Mouse (Mus musculus) liver, adult 2 months (tissue): ENCODE measurements around the gene St3gal6. TPM values are rescaled to one million over a fixed set of nuclear protein-coding genes. Genes with fewer than 3 reads are reported as not detected.

Source experiments
- DNase-seq: peaks from one replicate; pipeline ENCODE4 v3.0.0-alpha.2; 2011; ENCODE audit warnings: low read depth, low spot score; ENCODE audit errors: extremely low read depth
- H3K27ac ChIP-seq: fragments of 200-500 bp; replicated peaks from 2 replicates; pipeline ENCODE4 v1.5.1; 2012; ENCODE audit warnings: low read depth, mild to moderate bottlenecking, control low read depth, inconsistent platforms, low read length; ENCODE audit not compliant: insufficient read depth
- H3K27me3 ChIP-seq: fragments of 200-500 bp; 2 replicates; pipeline ENCODE4 v1.6.1; 2012; ENCODE audit warnings: mild to moderate bottlenecking, moderate library complexity, low read length, inconsistent platforms; ENCODE audit not compliant: control insufficient read depth, insufficient read depth
- H3K36me3 ChIP-seq: fragments of 200-500 bp; 2 replicates; pipeline ENCODE4 v1.6.1; 2012; ENCODE audit warnings: low read length, inconsistent platforms; ENCODE audit not compliant: control insufficient read depth, insufficient read depth
- H3K4me1 ChIP-seq: fragments of 200-500 bp; 2 replicates; pipeline ENCODE4 v1.6.1; 2011; ENCODE audit warnings: low read length; ENCODE audit not compliant: control insufficient read depth, insufficient read depth
- H3K4me3 ChIP-seq: fragments of 200-500 bp; 2 replicates; pipeline ENCODE4 v1.5.1; 2011; ENCODE audit warnings: low read depth, mild to moderate bottlenecking, control low read depth, low read length, moderate library complexity; ENCODE audit not compliant: insufficient read depth
- H3K79me2 ChIP-seq: fragments of 200-500 bp; 2 replicates; pipeline ENCODE4 v1.6.1; 2012; ENCODE audit warnings: inconsistent platforms, mild to moderate bottlenecking, low read length, moderate library complexity; ENCODE audit not compliant: control insufficient read depth, insufficient read depth
- H3K9ac ChIP-seq: fragments of 200-500 bp; 2 replicates; pipeline ENCODE4 v1.6.1; 2012; ENCODE audit warnings: low read depth, mild to moderate bottlenecking, control low read depth, inconsistent platforms, low read length
- CTCF ChIP-seq: fragments of 200-500 bp; IDR thresholded peaks from 2 replicates; pipeline ENCODE4 v1.5.1; 2011; ENCODE audit warnings: low read depth, low read length, control low read depth
- POLR2A ChIP-seq: fragments of 200-500 bp; IDR thresholded peaks from 2 replicates; pipeline ENCODE4 v1.6.1; 2011; ENCODE audit warnings: low read length, control low read depth; ENCODE audit not compliant: insufficient read depth; ENCODE audit errors: extremely low read depth
- WGBS: fragments of 180-500 bp; shearing (Covaris S2); methylation state at CpG from one replicate; pipeline ENCODE4 v1.1.7; 2018; 5-methylcytosine and 5-hydroxymethylcytosine counted together
- polyA plus RNA-seq: library from polyadenylated mRNA; depleted of rRNA; stranded (reverse); fragments of >200 nt; gene quantifications from 2 replicates; pipeline ENCODE4 v1.2.3, GENCODE M21; 2012
- total RNA-seq: library from RNA; depleted of rRNA; stranded (reverse); fragments of >200 nt; gene quantifications from 2 replicates; pipeline ENCODE4 v1.2.3, GENCODE M21; 2014

Gene St3gal6
- total and polyA plus RNA-seq, 2 experiments: 4.8 to 5.1 TPM

DNA sequence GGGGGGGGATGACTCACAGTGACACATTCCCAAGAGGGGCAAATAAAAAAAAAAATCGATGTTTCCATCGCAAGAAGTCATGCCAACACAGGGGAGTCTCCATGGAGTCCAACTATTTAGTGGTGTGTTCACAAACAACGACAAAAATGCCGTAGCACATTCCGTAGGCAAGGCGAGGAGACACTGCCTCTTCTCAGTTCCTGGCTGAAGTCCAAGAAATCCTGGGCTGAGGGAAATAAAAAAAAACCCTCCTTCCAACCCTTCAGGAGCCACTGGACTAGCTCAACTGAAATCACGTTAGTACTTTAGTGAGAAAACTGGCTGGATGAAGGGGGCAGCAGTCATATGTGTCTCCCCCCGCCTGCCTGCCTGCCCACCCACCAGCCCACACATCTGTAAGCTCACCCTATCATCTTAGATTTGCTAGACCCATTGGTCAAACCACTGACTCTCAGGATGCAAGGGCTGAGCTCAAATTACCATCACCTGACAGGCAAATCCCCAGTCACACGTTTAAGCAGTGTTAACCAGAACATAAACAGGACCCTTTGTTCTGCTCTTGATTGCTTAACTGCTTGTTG, 11.8 kb downstream of the St3gal6 start:
- no peaks in the 10 kb centered on the region for H3K36me3 ChIP-seq
- no peak overlapping the region for H3K4me3 ChIP-seq
- no peaks in the 10 kb centered on the region; the same call in 1 of the 2 replicates for H3K4me1 ChIP-seq
- no peaks in the 10 kb centered on the region for H3K27me3 ChIP-seq
- H3K9ac ChIP-seq: no peak overlapping the region; the same call in 1 of the 2 replicates
- TF ChIP-seq POLR2A (no peak), CTCF (no peak)
- H3K27ac ChIP-seq: peak overlapping the region; percentile 27
- DNase-seq: no peak
- no peaks in the 10 kb centered on the region; the same call in 1 of the 2 replicates for H3K79me2 ChIP-seq
- 49% methylated on average over 9 of the region's 9 CpGs for WGBS

GRCm38 (mm10) chr16:58504945-58505344, 19.1 kb downstream of the St3gal6 start:
- no peak overlapping the region for H3K4me3 ChIP-seq
- DNase-seq: no peak
- H3K27me3 ChIP-seq: no peaks in the 10 kb centered on the region
- H3K79me2 ChIP-seq: no peaks in the 10 kb centered on the region
- no peak overlapping the region for H3K27ac ChIP-seq
- TF ChIP-seq CTCF (no peak), POLR2A (no peak)
- H3K36me3 ChIP-seq: no peaks in the 10 kb centered on the region
- peaks cover 2% of the 10 kb centered on the region; the same call in 1 of the 2 replicates for H3K4me1 ChIP-seq
- H3K9ac ChIP-seq: no peak overlapping the region

DNA sequence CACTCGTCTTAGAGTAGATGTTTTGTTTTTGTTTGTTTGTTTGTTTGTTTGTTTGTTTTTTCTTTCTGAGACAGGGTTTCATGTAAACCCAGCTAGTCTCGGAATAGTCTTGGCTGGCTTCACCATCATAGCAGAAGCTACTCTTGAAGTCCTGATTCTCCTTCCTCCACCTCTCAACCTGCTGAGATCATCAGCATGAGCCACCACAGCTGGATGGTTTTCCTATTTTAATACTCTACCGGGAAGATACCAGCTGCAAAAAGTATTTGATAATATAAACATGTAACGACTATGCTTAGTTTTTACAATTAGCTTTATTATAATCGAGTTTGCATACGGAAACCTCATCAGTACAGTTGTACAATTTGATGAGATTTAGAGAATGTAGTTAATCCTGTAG, 21.5 kb downstream of the St3gal6 start:
- Histone ChIP-seq H3K4me3 (no peak overlapping the region), H3K9ac (no peak overlapping the region), H3K27me3 (no peaks in the 10 kb centered on the region), H3K27ac (0 out of 2 replicates have a peak overlapping the region, but pooled peaks have one; percentile 35), H3K79me2 (no peaks in the 10 kb centered on the region), H3K36me3 (no peaks in the 10 kb centered on the region), H3K4me1 (peaks cover 4% of the 10 kb centered on the region; the same call in 1 of the 2 replicates)
- DNase-seq: no peak
- 75% methylated on average over 6 of the region's 6 CpGs for WGBS
- TF ChIP-seq POLR2A: no peak
- no peak for TF ChIP-seq CTCF

DNA sequence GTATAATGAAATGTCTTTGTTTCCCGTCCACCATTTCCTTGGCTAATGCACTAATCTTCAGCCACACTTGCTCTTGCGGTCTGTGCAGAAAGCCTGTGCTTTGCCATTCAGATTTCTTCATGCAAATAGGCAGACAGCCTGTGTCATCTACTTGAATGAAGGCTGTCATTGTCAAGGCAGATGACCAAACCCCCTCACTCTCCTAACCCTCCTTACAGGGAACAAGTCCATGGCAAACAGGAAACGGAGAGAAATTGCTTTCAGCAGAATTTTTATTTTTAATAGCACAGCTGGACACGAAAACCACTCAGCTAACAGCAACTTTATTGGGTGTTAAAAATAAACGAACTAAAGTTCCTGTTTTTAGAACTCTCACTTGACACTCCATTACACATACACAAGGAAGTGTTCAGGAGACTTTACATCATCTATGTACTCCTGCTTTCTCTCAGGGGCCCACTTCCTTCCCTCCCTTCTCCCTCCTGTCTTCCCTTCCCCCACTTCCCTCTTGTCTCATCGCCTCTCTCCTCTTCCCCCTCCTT, 22.2 kb downstream of the St3gal6 start:
- no peak overlapping the region for H3K4me3 ChIP-seq

DNA sequence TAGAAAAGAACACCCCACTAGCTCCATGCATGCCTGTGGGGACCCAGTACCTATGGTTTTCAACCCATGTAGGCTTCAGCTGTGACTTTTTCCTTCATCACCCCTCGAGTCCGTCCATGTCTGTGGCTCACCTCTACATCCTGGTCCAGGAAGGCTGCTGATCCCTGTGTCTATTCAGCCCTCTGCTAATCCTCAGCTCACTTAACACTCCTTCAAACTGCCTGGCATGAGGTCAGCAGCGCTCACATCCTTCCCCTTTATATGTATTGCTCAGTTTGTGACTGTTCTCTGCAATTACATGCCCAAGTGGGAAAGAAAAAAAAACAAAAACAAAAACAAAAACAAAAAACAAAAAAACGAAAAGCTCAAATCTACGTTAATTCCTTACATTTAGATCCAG, 24.4 kb downstream of the St3gal6 start:
- no peaks in the 10 kb centered on the region for H3K27me3 ChIP-seq
- DNase-seq: no peak
- H3K4me3 ChIP-seq: no peak overlapping the region
- peaks cover 4% of the 10 kb centered on the region; the same call in 1 of the 2 replicates for H3K4me1 ChIP-seq
- no peaks in the 10 kb centered on the region for H3K36me3 ChIP-seq
- WGBS: 80% methylated on average over 5 of the region's 5 CpGs
- H3K27ac ChIP-seq: no peak overlapping the region
- TF ChIP-seq POLR2A: no peak
- no peak for TF ChIP-seq CTCF
- no peaks in the 10 kb centered on the region for H3K79me2 ChIP-seq
- H3K9ac ChIP-seq: no peak overlapping the region

More for the DNA sequence above, 22.2 kb downstream of the St3gal6 start:
- Histone ChIP-seq H3K79me2 (no peaks in the 10 kb centered on the region), H3K9ac (no peak overlapping the region), H3K27me3 (no peaks in the 10 kb centered on the region), H3K27ac (peak overlapping the region; percentile 35; the same call in 1 of the 2 replicates), H3K36me3 (no peaks in the 10 kb centered on the region), H3K4me1 (peaks cover 4% of the 10 kb centered on the region; the same call in 1 of the 2 replicates)
- TF ChIP-seq POLR2A (no peak), CTCF (no peak)
- 57% methylated on average over 6 of the region's 6 CpGs for WGBS
- peak; percentile 50 for DNase-seq

- Histone ChIP-seq H3K9ac (no peak overlapping the region), H3K36me3 (no peaks in the 10 kb centered on the region), H3K4me3 (no peak overlapping the region), H3K27ac (0 out of 2 replicates have a peak overlapping the region, but pooled peaks have one; percentile 7), H3K27me3 (no peaks in the 10 kb centered on the region), H3K4me1 (peaks cover 4% of the 10 kb centered on the region; the same call in 1 of the 2 replicates), H3K79me2 (no peaks in the 10 kb centered on the region)
- WGBS: 74% methylated on average over 1 of the region's 1 CpGs
- TF ChIP-seq POLR2A (no peak), CTCF (no peak)
- DNase-seq: no peak
Measured at GRCm38 (mm10) chr16:58499172-58499584, 24.9 kb downstream of the St3gal6 start.
